Comparison of ENCODE assay signal across 21 mouse cellular contexts in genomic region chr19:5781532-5781931, GRCm38 (mm10). TPM values are rescaled to one million over a fixed set of nuclear protein-coding genes. Genes with fewer than 3 reads are reported as not detected.
DNase-seq lines count a peak whose midpoint lies in the region; ATAC-seq and TF ChIP-seq lines count a peak whose summit lies in the region.
"Had no signal": no experiment of that assay in that cellular context is flagged by ENCODE, and none has a peak within 500 bp of the region (broad histone marks: within the 10 kb centered on the region; RNA-seq: fewer than 3 reads in every experiment).

No protein-coding gene starts in this region.

- H3K36me3 ChIP-seq in lung, postnatal 0 days (ENCODE audit: insufficient read depth, low read length) = no peaks in the 10 kb centered on the region
- no peaks in the 10 kb centered on the region for H3K36me3 ChIP-seq in heart, adult 2 months (ENCODE audit: control insufficient read depth, insufficient read depth, low read length)
- H3K36me3 ChIP-seq: embryonic facial prominence, embryonic 13.5 days; forebrain, embryonic 12.5 days; heart, embryonic 13.5 days; hindbrain, embryonic 12.5 days had no signal

- TF ChIP-seq POLR2A in heart, adult 2 months (IDR thresholded peaks at IDR 0.05; ENCODE audit: insufficient read depth, low read depth, low read length) = no peak

- no peaks in the 10 kb centered on the region for H3K27me3 ChIP-seq in lung, postnatal 0 days (replicated peaks; ENCODE audit: insufficient read depth, low read length)
- no peaks in the 10 kb centered on the region for H3K27me3 ChIP-seq in heart, adult 2 months (ENCODE audit: control insufficient read depth, insufficient read depth, low read length)
- H3K27me3 ChIP-seq: CH12.LX; embryonic facial prominence, embryonic 13.5 days; forebrain, embryonic 12.5 days; hindbrain, embryonic 12.5 days; Patski had no signal

- no peak for TF ChIP-seq CTCF in lung, postnatal 0 days (IDR thresholded peaks at IDR 0.05)
- TF ChIP-seq CTCF in heart, adult 2 months (IDR thresholded peaks at IDR 0.05) = no peak

- H3K27ac ChIP-seq in lung, postnatal 0 days (ENCODE audit: low read length) = 0 out of 2 replicates have a peak overlapping the region, but pooled peaks have one; percentile 58
- H3K27ac ChIP-seq in heart, adult 2 months = no peak overlapping the region
- H3K27ac ChIP-seq: embryonic facial prominence, embryonic 13.5 days; forebrain, embryonic 12.5 days; heart, embryonic 13.5 days; hindbrain, embryonic 12.5 days had no signal

- H3K4me3 ChIP-seq in lung, postnatal 0 days (ENCODE audit: low read depth, low read length) = no peak overlapping the region
- H3K4me3 ChIP-seq in heart, adult 2 months = no peak overlapping the region
- H3K4me3 ChIP-seq: embryonic facial prominence, embryonic 13.5 days; forebrain, embryonic 12.5 days; heart, embryonic 13.5 days; hindbrain, embryonic 12.5 days had no signal

- H3K4me2 ChIP-seq in lung, postnatal 0 days (replicated peaks; ENCODE audit: low read depth, low read length) = no peak overlapping the region
- H3K4me2 ChIP-seq: embryonic facial prominence, embryonic 13.5 days; forebrain, embryonic 12.5 days; heart, embryonic 13.5 days; hindbrain, embryonic 12.5 days had no signal

- DNase-seq in testis, postnatal 10 days (ENCODE audit: low spot score) = peak; percentile 39
- no peak for DNase-seq in testis, postnatal 14 days (ENCODE audit: low spot score)
- DNase-seq in lung, postnatal 0 days (ENCODE audit: low spot score) = peak; percentile 89
- peak; percentile 87 for DNase-seq in lung, postnatal 36 days
- DNase-seq in frontal cortex, postnatal 14 days (ENCODE audit: low spot score in 2 of 2) = no peak
- DNase-seq in heart, adult 2 months = no peak
- DNase-seq: adrenal gland, adult 8-10 months; cerebellum, adult 11-12 months; cerebellum, adult 9-11 months; cerebellum, postnatal 36 days; gastrocnemius, postnatal 25 days; heart, postnatal 4 days had no signal

- H3K9me3 ChIP-seq in lung, postnatal 0 days (ENCODE audit: low read length) = no peaks in the 10 kb centered on the region
- H3K9me3 ChIP-seq: embryonic facial prominence, embryonic 13.5 days; forebrain, embryonic 12.5 days; heart, embryonic 13.5 days; hindbrain, embryonic 12.5 days had no signal

- H3K79me2 ChIP-seq in heart, adult 2 months (replicated peaks; ENCODE audit: control insufficient read depth, insufficient read depth, low read length) = no peaks in the 10 kb centered on the region

- TF ChIP-seq EP300 in lung, postnatal 0 days (IDR thresholded peaks at IDR 0.05) = peak; percentile 74; the same call in 1 of the 2 replicates
- no peak for TF ChIP-seq EP300 in heart, adult 2 months (IDR thresholded peaks at IDR 0.05; ENCODE audit: insufficient read depth, low read depth, low read length)

- no peaks in the 10 kb centered on the region for H3K4me1 ChIP-seq in lung, postnatal 0 days (ENCODE audit: insufficient read depth, low read depth, low read length)
- H3K4me1 ChIP-seq in heart, adult 2 months (ENCODE audit: control insufficient read depth, insufficient read depth, low read length) = peaks cover under 1% of the 10 kb centered on the region; the same call in 1 of the 2 replicates
- H3K4me1 ChIP-seq: forebrain, embryonic 12.5 days; hindbrain, embryonic 12.5 days had no signal

- intact Hi-C loops in heart, adult 2 months (cut with DNase I) = loop anchor here (2.0 to 5.0 kb wide), 2 partner anchors 71 to 254 kb away; no protein-coding TSS in a partner anchor

- no peak overlapping the region for H3K9ac ChIP-seq in lung, postnatal 0 days (replicated peaks; ENCODE audit: low read depth)
- no peak overlapping the region for H3K9ac ChIP-seq in heart, adult 2 months (ENCODE audit: low read depth, low read length)
- H3K9ac ChIP-seq: embryonic facial prominence, embryonic 13.5 days; forebrain, embryonic 12.5 days; heart, embryonic 13.5 days; hindbrain, embryonic 12.5 days had no signal

- WGBS in lung, postnatal 0 days = 55% methylated on average over 6 of the region's 6 CpGs
- WGBS in heart, adult 2 months = 89% methylated on average over 6 of the region's 6 CpGs

- peak; percentile 82 for ATAC-seq in lung, postnatal 0 days
- ATAC-seq: activated CD4-positive, CD25-positive, alpha-beta regulatory T cell, adult 4 months; forebrain, embryonic 16.5 days; hindbrain, embryonic 16.5 days; Patski had no signal

RNA-seq across cellular contexts. Expression of gene Scyl1, which starts 10.3 kb away (rescaled TPM):
- polyA plus RNA-seq in lung, postnatal 0 days (2015; fragmentation: Nextera tagmentation; extraction: Ambion mirVana) = 64.6 TPM in 2 replicates
- 10 to 100 TPM; 57.2 to 70.0 TPM for total RNA-seq in heart, adult 2 months (2021)
- 95.6 and 113 TPM in 2 replicates for polyA plus RNA-seq in heart, adult 2 months (2012; rRNA removed)

RNA-seq across cellular contexts. Expression of gene Ltbp3, which starts 40.8 kb away (rescaled TPM):
- 51.9 and 59.6 TPM in 2 replicates for polyA plus RNA-seq in lung, postnatal 0 days (2015; fragmentation: Nextera tagmentation; extraction: Ambion mirVana)
- total RNA-seq in heart, adult 2 months (2021) = 10 to 100 TPM; 30.7 to 34.2 TPM
- 61.3 and 61.5 TPM in 2 replicates for polyA plus RNA-seq in heart, adult 2 months (2012; rRNA removed)
- polyA plus RNA-seq: activated CD4-positive, CD25-positive, alpha-beta regulatory T cell, adult 4 months had no signal

RNA-seq across cellular contexts. Expression of gene Fam89b, which starts 52.1 kb away (rescaled TPM):
- polyA plus RNA-seq in lung, postnatal 0 days (2015; fragmentation: Nextera tagmentation; extraction: Ambion mirVana) = 120 and 126 TPM in 2 replicates
- 10 to 100 TPM; 24.2 to 26.3 TPM for total RNA-seq in heart, adult 2 months (2021)
- polyA plus RNA-seq in heart, adult 2 months (2012; rRNA removed) = 75.7 and 80.7 TPM in 2 replicates

RNA-seq across cellular contexts. Expression of gene Ehbp1l1, which starts 55.4 kb away (rescaled TPM):
- 19.3 and 21.6 TPM in 2 replicates for polyA plus RNA-seq in lung, postnatal 0 days (2015; fragmentation: Nextera tagmentation; extraction: Ambion mirVana)
- 100 to 1,000 TPM; 128 to 137 TPM for total RNA-seq in heart, adult 2 months (2021)
- 100 and 121 TPM in 2 replicates for polyA plus RNA-seq in heart, adult 2 months (2012; rRNA removed)

Comparison
In these comparisons a context has a peak if more than half of its experiments do, and no peak if none do; other contexts are left out.
1. DNase-seq: peak in testis, postnatal 10 days (single experiment), lung, postnatal 0 days (single experiment) and lung, postnatal 36 days (single experiment); none in testis, postnatal 14 days (single experiment), frontal cortex, postnatal 14 days (0 of 2) and heart, adult 2 months (0 of 2).